Mouse (Mus musculus): Measurements from ENCODE around the gene Col23a1. TPM values are rescaled to one million over a fixed set of nuclear protein-coding genes. Genes with fewer than 3 reads are reported as not detected.
"Not testable (repeated sequence)": the region's sequence is repeated elsewhere in the genome, so short reads cannot be mapped to it uniquely, and the experiment has no call there.

Gene Col23a1
- polyA plus RNA-seq, 1 experiment from 2014 or later, result 8.0 TPM

DNA sequence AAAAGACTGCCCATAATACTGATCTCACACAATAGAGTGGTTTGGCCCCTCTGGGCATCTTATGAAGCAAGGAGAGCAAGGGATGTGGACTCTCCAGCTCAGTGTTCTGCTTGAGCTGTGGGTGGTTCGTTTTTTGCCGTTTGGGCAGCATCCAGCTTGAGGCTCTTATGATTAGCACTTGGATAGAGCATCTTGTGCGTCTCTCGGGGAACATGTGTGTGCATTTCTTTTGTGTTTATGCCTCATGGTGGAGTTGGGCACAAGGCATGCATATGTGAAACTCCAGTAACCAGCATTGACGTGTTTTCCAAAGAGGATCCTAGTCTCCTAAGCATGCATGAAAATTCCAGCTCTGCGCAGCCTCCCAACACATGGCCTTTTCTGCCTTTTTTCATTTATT lies 47.9 kb downstream of the Col23a1 start:
- H3K27me3 ChIP-seq (ENCODE audit: low read depth, poor library complexity, severe bottlenecking), result no peaks in the 10 kb centered on the region
- no peaks in the 10 kb centered on the region for H3K4me1 ChIP-seq
- H3K36me3 ChIP-seq, result no peaks in the 10 kb centered on the region
- DNase-seq (ENCODE audit: low spot score), result no peak
- H3K27ac ChIP-seq (replicated peaks), result no peak overlapping the region
- 92% methylated on average over 6 of the region's 6 CpGs for WGBS
- H3K9me3 ChIP-seq (replicated peaks), result no peaks in the 10 kb centered on the region
- no peak overlapping the region for H3K4me3 ChIP-seq

DNA sequence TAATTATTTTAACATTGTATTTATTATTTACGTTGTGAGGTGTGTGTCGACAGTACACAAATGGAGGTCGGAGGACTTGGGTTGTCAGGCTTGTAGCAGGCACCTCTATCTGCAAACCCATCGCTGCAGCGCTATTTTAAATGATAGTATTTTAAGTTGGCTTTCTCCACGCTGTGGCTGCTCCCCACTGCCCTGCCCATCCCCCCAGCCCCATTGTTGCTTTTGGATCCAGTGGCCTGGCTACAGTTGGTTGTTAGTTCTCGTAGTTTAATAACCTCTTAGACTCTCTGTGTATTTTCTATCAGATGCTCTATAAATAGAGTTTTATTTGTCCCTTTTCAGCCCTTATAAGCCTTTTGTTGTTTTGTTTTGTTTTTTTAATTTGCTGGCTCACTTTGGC lies 48.7 kb downstream of the Col23a1 start:
- no peaks in the 10 kb centered on the region for H3K36me3 ChIP-seq
- DNase-seq (ENCODE audit: low spot score), result no peak
- H3K9me3 ChIP-seq (replicated peaks), result no peaks in the 10 kb centered on the region
- H3K4me3 ChIP-seq, result no peak overlapping the region
- no peaks in the 10 kb centered on the region for H3K27me3 ChIP-seq (ENCODE audit: low read depth, poor library complexity, severe bottlenecking)
- WGBS, result 74% methylated on average over 7 of the region's 7 CpGs
- H3K27ac ChIP-seq (replicated peaks), result no peak overlapping the region
- no peaks in the 10 kb centered on the region for H3K4me1 ChIP-seq

DNA sequence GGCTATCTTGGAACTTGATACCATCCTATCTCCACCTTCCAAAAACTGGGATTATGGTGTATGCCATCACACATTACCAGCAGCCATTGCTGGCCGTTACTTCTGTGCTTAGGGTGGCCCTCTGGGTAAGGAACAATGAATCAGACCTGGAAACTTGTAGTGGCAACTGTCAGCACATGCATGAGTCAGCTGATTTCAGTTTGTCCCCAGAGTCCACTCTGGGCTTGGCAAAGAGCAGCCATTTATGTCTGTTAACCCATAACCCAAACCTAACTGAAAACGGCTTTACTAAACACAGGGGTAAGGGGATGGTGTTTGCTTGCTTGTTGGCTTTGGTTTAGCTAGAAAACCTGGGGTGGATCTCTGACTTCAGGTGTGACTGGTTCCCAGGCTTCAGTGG lies 51.4 kb downstream of the Col23a1 start:
- Histone ChIP-seq H3K27ac (replicated peaks) (no peak overlapping the region), H3K9me3 (replicated peaks) (no peaks in the 10 kb centered on the region), H3K27me3 (ENCODE audit: low read depth, poor library complexity, severe bottlenecking) (no peaks in the 10 kb centered on the region), H3K4me3 (no peak overlapping the region), H3K36me3 (no peaks in the 10 kb centered on the region), H3K4me1 (peaks cover 5% of the 10 kb centered on the region)
- DNase-seq (ENCODE audit: low spot score), result no peak
- WGBS, result 76% methylated on average over 2 of the region's 2 CpGs

DNA sequence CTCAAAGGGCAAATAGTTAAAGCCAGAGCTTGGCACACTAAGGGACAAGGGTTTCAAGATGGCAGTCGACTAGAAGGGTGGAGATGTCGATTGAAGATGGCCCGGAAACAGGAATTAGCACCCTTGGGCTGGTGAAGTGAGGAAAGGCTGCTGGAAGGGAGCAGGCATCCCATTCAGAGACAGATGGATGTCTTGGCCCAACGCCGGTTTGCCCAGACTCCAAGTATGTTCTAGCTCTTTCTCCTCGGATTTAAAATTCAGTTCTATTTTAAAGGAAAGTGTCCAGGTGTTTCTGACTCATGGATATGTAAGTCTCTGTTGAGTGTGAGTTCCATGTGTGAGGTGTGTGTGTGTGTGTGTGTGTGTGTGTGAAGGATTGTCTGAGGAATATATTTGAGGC lies 53.1 kb downstream of the Col23a1 start:
- peaks cover 7% of the 10 kb centered on the region for H3K4me1 ChIP-seq
- no peak overlapping the region for H3K4me3 ChIP-seq
- H3K27me3 ChIP-seq (ENCODE audit: low read depth, poor library complexity, severe bottlenecking), result no peaks in the 10 kb centered on the region
- H3K36me3 ChIP-seq, result no peaks in the 10 kb centered on the region
- no peak overlapping the region for H3K27ac ChIP-seq (replicated peaks)
- H3K9me3 ChIP-seq (replicated peaks), result no peaks in the 10 kb centered on the region
- WGBS, result 92% methylated on average over 6 of the region's 6 CpGs
- DNase-seq (ENCODE audit: low spot score), result no peak

DNA sequence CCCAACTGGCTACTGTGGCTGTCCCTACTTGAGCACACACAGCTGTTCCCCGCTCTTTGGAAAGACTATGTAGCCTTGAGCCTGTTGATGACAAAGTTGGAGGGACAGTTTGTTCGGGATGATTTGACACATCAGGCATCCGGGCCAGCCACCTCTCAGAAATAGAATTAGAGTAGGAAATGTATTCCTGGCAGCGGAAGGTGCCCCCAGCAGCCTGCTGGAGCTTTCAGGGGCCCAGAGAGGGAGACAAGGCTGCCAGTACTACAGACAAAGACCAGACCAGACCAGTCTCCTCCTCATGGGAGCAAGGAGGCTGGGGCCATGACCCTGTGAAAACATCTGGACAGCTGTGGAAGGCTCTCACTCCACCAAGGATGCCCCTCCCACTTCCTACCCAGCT lies 53.6 kb downstream of the Col23a1 start:
- Histone ChIP-seq H3K4me3 (no peak overlapping the region), H3K27me3 (ENCODE audit: low read depth, poor library complexity, severe bottlenecking) (no peaks in the 10 kb centered on the region), H3K9me3 (replicated peaks) (no peaks in the 10 kb centered on the region), H3K27ac (replicated peaks) (no peak overlapping the region), H3K36me3 (no peaks in the 10 kb centered on the region), H3K4me1 (peaks cover 7% of the 10 kb centered on the region)
- WGBS, result 88% methylated on average over 4 of the region's 4 CpGs
- DNase-seq (ENCODE audit: low spot score), result no peak

DNA sequence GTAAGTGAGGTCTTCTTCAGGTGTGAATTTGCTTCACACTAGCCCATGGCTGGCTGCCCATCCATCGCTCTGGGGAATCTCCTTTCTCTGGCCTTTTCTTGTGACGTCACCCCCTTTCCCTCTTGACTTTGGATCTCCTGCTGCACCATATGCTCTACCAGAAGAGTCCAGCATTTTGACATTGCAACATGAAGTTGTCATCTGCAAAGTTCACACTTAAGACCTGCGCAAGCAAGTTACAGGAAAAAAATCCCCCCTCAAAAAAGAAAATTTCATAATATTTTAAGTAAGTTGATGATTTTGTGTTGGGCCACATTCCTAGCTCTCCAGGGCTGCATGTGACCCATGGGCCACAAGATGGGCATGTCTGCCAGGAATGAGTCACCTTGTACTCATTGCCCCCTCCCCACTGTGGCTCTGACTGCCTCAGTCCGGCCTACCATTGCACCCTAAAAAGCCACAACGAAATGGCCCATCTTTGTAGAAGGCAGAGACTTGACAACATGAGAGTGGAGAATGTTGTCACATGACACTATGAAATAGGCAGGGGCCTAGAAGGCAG lies 54.1 kb downstream of the Col23a1 start:
- Histone ChIP-seq H3K4me1 (peaks cover 7% of the 10 kb centered on the region), H3K4me3 (no peak overlapping the region), H3K27me3 (ENCODE audit: low read depth, poor library complexity, severe bottlenecking) (no peaks in the 10 kb centered on the region), H3K36me3 (no peaks in the 10 kb centered on the region), H3K9me3 (replicated peaks) (no peaks in the 10 kb centered on the region), H3K27ac (replicated peaks) (no peak overlapping the region)
- DNase-seq (ENCODE audit: low spot score), result no peak
- 91% methylated on average over 5 of the region's 5 CpGs for WGBS

DNA sequence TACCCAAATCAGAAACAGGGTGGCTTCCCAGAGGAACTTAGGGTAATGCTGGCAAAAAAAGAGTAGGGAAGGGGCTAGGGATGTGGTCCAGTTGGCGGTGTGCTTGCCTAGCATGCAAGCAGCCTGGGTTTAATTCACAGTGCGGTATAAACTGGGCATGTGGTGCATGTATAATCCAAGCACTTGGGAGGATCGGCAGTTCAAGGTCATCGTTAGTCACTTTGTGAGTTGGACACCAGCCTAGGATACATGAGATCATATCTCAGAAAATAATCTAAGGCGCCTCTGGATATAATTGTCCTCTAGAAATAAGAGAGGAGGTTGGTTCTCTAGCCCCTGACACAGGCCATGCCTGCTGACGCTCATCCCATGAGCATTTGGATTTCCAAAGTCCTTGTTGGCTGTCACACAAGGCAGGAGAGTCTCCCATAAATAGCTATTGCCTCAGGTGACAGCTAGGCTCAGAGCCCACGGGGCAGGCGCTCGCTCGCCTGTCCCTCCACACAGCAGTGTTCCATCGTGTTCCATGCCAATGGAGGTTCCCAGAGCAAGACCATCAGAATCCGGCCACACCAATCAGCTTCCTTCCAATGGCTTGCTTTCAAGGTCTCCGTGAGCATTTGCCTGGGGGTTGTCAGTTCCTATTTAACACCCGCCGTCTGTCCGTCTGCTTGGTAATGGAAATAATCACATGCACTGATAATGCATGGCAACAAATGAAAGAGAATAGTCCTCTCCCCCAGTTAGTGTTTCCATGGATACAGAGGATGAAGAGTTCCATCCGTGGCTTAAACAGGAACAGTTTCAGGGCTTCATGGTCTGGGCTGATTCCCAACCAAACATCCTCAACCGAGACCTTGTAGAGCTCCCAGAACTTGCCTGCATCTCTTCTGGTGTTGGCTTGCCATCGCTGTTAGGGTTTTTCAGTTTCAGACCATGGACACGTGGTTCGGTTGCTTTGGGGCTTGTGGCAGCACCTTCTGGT lies 56.1 kb downstream of the Col23a1 start:
- Histone ChIP-seq H3K36me3 (no peaks in the 10 kb centered on the region), H3K9me3 (replicated peaks) (no peaks in the 10 kb centered on the region), H3K27me3 (ENCODE audit: low read depth, poor library complexity, severe bottlenecking) (no peaks in the 10 kb centered on the region), H3K27ac (replicated peaks) (no peak overlapping the region), H3K4me1 (peaks cover 7% of the 10 kb centered on the region), H3K4me3 (no peak overlapping the region)
- 89% methylated on average over 21 of the region's 21 CpGs for WGBS
- no peak for DNase-seq (ENCODE audit: low spot score)

DNA sequence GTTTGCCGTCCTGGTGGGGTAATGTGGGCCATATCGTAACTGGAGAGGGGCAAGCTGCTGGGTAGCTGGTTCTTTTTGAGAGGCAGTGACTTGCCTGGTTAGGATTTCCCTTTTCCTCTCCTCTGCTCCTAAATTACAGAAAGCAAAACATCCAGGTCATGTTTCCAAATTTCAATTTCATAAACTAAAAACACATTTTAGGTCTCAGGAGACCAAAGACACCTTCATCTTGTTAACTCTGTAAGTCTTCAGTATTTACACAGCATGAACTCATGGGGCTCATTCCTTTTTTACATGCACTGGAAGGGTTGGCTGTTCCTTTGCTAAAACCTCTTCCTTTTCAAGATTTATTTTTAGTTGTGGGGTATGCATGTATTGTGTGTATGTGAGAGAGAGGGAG lies 58.0 kb downstream of the Col23a1 start:
- Histone ChIP-seq H3K4me3 (no peak overlapping the region), H3K27ac (replicated peaks) (no peak overlapping the region), H3K9me3 (replicated peaks) (no peaks in the 10 kb centered on the region), H3K36me3 (no peaks in the 10 kb centered on the region), H3K27me3 (ENCODE audit: low read depth, poor library complexity, severe bottlenecking) (no peaks in the 10 kb centered on the region), H3K4me1 (peaks cover 13% of the 10 kb centered on the region)
- 76% methylated on average over 2 of the region's 2 CpGs for WGBS
- no peak for DNase-seq (ENCODE audit: low spot score)

DNA sequence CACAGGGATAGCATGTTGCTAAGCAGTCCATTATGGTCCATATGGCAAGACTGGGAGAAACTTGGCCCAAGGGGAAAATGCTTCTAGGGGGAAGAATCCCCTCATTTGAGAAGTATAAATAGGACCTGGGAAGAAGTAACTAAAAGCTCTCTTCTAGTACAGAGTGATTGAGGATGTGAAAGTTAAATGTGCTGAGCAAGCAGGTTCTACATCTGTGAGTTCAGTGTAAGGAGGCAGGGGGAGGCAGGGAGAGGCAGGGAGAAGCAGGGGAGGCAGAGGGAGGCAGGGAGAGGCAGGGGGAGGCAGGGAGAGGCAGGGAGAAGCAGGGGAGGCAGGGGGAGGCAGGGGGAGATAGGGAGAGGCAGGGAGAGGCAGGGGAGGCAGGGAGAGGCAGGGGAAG lies 59.9 kb downstream of the Col23a1 start:
- DNase-seq (ENCODE audit: low spot score), result no peak
- Histone ChIP-seq H3K4me3 (no peak overlapping the region), H3K27ac (replicated peaks) (no peak overlapping the region), H3K9me3 (replicated peaks) (no peaks in the 10 kb centered on the region), H3K36me3 (no peaks in the 10 kb centered on the region), H3K4me1 (peaks cover 13% of the 10 kb centered on the region), H3K27me3 (ENCODE audit: low read depth, poor library complexity, severe bottlenecking) (no peaks in the 10 kb centered on the region)

DNA sequence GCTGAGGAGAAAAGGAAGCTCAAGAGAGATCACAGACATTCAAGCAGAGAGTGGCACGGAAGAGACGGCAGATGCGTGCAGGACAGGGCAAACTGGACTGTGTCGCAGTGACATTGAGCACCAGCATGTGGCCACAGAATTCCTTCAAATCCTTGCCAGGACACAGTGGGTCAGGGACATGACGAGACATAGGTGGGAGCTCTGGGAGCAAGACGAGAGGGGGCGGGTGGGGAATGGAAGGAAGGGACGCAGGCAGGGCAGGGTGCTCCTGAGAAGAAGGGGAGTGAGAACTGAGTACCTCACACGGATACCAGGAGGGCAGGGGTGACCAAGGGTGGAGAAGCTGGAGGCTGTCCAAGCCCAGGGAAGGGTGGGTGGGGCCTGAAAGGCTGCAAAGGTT lies 61.4 kb downstream of the Col23a1 start:
- Histone ChIP-seq H3K27ac (replicated peaks) (no peak overlapping the region), H3K4me1 (peaks cover 7% of the 10 kb centered on the region), H3K4me3 (no peak overlapping the region), H3K36me3 (no peaks in the 10 kb centered on the region), H3K27me3 (ENCODE audit: low read depth, poor library complexity, severe bottlenecking) (no peaks in the 10 kb centered on the region), H3K9me3 (replicated peaks) (no peaks in the 10 kb centered on the region)
- 82% methylated on average over 9 of the region's 9 CpGs for WGBS
- DNase-seq (ENCODE audit: low spot score), result no peak

DNA sequence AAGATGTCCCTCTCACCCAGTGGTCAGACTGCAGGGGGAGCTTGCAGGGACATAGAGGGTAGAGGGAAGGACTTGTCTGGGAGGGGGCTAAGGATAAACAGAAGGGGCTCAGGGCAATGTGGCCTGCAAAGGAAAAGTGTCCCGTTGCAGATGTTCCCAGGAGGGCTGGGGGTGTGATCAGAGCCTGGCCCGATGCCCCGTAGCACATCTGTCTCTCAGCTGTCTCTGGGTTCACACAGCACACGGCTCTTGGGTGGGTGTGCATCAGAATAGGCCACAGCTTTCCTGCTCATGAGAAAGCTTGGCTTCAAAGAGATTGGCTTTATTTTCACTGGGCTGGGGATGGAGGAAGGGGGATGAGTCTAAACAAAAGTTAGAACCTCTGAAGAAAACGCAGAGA lies 62.1 kb downstream of the Col23a1 start:
- 0 out of 2 replicates have a peak overlapping the region, but pooled peaks have one; percentile 23 for H3K27ac ChIP-seq (replicated peaks)
- H3K36me3 ChIP-seq, result no peaks in the 10 kb centered on the region
- H3K9me3 ChIP-seq (replicated peaks), result no peaks in the 10 kb centered on the region
- DNase-seq (ENCODE audit: low spot score), result no peak
- peaks cover 5% of the 10 kb centered on the region; the same call in 1 of the 2 replicates for H3K4me1 ChIP-seq
- H3K4me3 ChIP-seq, result no peak overlapping the region
- WGBS, result 72% methylated on average over 5 of the region's 5 CpGs
- H3K27me3 ChIP-seq (ENCODE audit: low read depth, poor library complexity, severe bottlenecking), result no peaks in the 10 kb centered on the region

DNA sequence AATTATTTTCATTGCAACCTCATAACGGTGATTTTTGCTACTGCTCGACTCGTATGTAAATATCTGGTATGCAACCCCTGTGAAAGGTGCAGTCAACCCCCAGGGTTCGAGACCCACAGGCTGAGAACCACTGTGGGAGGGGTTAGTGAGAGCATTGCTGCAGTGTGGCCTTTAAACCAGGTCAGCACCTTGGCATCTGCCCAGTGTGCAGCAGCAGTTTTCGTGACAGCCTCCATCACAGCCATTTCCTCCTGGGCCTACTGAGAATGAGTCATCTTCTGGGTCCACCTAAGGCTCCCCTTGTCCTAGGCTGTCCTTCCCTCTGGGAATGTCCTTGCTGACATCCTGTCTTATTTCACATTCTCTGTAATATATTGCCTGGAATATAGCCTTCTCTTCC lies 64.0 kb downstream of the Col23a1 start:
- no peak overlapping the region for H3K4me3 ChIP-seq
- H3K27me3 ChIP-seq (ENCODE audit: low read depth, poor library complexity, severe bottlenecking), result no peaks in the 10 kb centered on the region
- DNase-seq (ENCODE audit: low spot score), result no peak
- WGBS, result 88% methylated on average over 5 of the region's 5 CpGs
- H3K27ac ChIP-seq (replicated peaks), result no peak overlapping the region
- H3K4me1 ChIP-seq, result peaks cover 5% of the 10 kb centered on the region; the same call in 1 of the 2 replicates
- no peaks in the 10 kb centered on the region for H3K36me3 ChIP-seq
- H3K9me3 ChIP-seq (replicated peaks), result no peaks in the 10 kb centered on the region

DNA sequence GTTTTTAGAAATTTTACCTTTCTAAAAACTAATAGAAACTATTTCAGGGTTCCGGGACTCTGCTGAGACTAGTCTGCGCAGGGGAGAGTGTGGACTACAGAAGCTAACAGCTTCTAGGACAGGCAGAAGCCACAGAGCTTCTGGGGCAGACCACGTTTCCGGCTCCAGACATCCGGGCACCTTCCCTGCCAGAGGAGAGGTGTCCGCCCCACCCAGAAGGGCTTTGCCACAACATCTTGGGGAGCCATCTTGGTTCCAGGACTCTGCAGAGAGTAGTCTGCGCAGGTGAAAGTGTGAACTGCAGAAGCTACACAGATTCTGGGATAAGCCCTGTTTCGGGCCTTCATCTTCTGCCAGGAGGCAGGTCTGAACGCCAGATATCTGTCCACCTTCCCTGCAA lies 69.3 kb downstream of the Col23a1 start:
- not testable (repeated sequence) for H3K27me3 ChIP-seq (ENCODE audit: low read depth, poor library complexity, severe bottlenecking); H3K4me1 ChIP-seq; DNase-seq (ENCODE audit: low spot score); H3K36me3 ChIP-seq; H3K4me3 ChIP-seq; H3K9me3 ChIP-seq (replicated peaks); H3K27ac ChIP-seq (replicated peaks)
- WGBS, result 96% methylated on average over 9 of the region's 9 CpGs

All from midbrain, embryonic 10.5 days (tissue).